Mouse (Mus musculus): ENCODE data around the gene Vmn1r192.
"Not testable (repeated sequence)": the region's sequence is repeated elsewhere in the genome, so short reads cannot be mapped to it uniquely, and the experiment has no call there.

Gene Vmn1r192

DNA sequence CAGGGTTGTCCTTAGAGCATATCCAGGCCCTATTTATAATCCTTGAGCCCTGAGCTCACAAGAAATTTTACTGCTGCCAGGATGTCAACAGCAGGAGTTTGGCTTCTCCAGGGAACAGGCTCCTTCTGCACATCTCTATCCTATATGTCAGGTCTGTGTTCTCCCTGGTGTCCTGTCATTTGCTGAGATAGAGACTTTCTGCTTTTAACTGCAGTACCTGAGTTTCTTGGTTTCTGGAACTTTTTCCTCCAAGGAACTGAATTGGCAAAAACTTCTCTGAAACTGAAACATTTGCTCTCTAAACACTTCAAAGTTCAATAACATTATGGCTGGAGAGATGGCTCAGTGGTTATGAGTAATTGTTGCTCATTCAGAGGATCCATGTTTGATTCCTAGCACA, at the start of gene Vmn1r192:
Gene Vmn1r192, minus strand, starts transcription at position 101 of the 400 bp plus-strand sequence.
- DNase-seq (ENCODE audit: extremely low read depth, low read depth), result no peak

DNA sequence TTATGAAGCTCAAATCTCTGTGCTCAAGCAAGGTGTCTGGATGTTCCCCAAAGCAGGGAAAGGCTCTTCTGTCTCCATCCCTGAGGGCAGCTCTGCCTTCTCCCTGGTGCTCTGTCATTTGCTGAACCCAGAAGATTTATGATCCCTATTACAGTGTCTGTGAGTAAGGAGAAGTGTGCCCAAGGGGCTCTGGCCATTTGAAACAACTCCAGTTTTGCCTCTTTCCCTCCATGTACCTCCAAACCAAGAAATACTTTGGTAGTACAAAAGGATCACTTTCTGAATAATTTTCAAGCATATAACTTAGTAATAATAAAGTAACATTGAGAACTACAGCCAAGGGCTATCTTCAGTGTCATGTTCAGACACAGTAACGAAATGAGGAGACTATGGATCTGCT, 32.1 kb upstream of the Vmn1r192 start, which contains the start of gene Vmn1r193:
Gene Vmn1r193, minus strand, starts transcription at position 101 of the 400 bp plus-strand sequence.
- not testable (repeated sequence) for DNase-seq (ENCODE audit: extremely low read depth, low read depth)

DNA sequence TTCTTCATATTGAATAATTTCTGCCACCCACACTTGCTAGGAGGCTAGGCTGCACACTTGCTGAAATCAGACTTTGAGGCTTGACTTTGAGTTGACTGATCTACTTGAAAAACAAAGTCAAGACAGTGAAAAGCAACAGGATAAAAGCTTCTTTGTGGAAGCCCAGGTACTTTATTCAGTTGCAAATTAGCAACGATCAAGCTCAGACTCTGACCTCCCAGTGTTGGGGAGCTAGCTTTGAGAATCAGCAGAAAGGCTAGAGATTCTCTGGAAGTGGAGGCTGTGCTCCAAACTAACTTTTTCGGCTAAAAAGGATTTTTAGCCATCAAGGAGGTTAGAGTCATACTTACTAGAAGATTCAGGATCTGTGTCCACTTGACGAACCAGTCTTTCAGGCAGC, 1.8 kb upstream of the Vmn1r192 start:
- DNase-seq (ENCODE audit: extremely low read depth, low read depth), result not testable (repeated sequence)

DNA sequence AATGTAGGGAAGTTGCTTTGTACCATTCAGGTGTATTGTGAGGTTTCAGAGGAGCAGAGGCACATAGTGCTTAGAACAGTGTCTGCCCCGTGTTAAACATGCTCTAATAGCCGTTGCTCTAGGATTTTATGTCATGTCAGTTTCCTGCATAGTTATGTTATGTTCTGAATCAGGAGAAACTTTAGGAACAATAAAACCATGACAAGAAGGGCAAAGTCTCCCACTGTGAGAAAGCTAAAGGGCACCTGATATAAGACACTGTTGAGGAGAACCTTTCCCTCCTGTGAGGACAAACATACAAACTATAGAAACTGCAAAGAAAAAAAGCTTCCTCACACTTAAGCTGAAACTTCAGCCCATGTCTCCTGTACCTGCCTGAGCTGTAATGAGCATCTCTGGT, 556 bp downstream of the Vmn1r192 start:
- DNase-seq (ENCODE audit: extremely low read depth, low read depth), result no peak

DNA sequence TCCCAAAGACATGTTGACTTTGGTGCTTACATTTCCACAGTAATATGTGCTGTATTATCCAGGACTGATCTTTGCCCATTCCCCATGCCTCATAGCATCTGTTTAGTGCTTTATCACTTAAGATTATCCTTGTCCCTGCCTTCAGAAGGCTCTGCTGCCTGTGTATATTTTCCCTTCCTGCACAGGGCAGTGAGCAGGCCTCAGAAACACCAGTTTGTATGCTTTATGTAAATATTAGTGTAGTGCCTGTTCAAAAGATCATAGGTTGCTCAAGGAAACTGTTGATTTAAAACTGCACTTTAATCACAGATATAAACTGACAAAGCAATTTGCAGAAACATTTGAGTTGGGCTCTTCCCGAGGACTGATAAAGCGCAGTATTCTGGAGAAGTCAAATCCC, 1.6 kb downstream of the Vmn1r192 start:
- DNase-seq (ENCODE audit: extremely low read depth, low read depth), result no peak

DNA sequence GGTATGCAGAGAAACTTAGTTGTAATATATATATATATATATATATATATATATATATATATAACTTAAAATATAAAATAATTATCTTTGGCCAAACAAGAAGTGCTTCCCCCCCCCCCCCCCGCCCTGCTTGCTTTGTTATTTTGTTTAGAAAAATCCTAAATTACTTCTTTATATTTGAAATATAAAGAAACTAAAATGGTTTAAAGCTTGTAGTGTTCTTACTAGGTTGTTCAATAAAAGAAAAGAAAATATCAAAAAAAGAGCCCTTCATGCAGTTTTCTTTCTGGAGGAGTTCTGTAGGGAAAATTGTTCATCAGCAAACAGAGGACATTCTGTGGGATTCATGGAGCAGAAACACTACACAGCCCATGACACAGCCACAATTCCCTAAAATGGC, 7.1 kb downstream of the Vmn1r192 start, which contains the start of gene Vmn1r191:
Gene Vmn1r191, minus strand, starts transcription at position 101 of the 400 bp plus-strand sequence.
- no peak for DNase-seq (ENCODE audit: extremely low read depth, low read depth)

DNA sequence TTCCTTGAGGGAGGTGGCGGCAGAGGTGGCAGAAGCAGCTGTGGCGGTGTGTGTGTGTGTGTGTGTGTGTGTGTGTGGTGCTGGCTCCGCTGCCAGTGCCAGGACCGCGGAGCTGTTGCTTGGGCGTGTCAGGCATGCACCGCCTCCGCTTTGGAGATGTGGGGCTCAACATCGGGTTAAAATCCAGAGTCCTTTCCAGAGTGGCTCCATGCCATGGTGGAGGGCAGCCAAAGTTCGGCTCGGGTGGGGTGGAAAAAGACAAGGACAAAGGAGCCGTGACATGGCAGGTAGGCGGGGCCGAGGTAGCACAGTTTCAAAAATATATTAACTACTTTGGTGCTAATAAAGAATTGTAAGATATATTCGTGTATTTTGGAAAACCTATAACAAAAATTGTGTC, 22.5 kb downstream of the Vmn1r192 start:
- DNase-seq (ENCODE audit: extremely low read depth, low read depth), result no peak

DNA sequence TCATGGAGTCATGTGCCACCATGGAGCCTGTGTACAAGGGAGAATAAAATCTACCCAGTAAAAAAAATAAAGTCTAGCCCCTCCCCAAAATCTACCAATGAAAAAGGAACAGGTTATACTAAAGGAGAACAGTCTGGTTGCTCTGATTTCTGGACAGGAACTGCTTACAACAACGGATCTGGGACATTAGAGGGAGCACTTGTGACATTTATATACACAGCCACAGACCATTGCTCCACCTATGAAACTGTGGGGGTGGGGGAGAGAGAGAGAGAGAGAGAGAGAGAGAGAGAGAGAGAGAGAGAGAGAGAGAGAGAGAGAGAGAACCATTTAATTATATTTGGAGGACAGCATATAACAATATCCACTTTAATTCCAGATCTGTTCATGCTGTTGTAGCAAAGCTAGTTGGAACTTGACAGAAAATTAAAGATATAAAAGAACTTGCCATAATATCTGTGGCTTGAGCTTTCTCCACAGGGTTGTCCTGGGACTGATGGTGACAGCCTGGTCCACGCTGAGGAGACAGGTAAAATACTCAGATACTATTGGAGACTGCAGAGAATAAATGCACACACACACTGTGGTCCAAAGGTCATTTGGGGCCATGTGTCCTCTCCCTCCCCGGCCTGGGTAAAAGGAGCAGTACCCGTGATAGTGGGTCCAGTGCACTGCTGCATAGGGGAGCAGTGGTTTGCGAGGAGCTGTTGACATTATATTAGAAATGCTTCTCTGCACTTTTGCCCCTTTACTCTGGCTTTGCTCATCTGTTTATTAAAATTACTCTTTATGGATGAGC, 54.2 kb downstream of the Vmn1r192 start:
- not testable (repeated sequence) for DNase-seq (ENCODE audit: extremely low read depth, low read depth)

Measured in MEL-GATA-1-ER (cell line).